9 mouse cellular contexts compared by ENCODE assay signal in the genomic region with DNA sequence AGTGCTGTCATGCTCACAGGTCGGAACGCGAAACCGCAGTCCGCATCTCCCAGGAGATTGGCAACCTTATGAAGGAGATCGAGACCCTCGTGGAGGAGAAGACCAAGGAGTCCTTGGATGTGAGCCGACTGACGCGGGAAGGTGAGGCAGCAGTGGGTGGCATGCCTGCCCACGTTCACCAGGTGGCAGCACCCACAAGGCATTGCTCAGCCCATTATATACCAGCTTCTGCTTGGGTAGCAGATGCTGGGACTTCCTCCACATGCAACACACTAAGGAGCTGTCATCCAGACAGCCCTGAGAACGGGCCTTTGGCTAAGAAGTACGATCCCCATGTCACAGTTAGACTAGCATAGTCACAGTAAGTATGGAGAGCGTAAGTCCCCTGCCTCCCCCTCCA. TPM values are rescaled to one million over a fixed set of nuclear protein-coding genes. Genes with fewer than 3 reads are reported as not detected.
DNase-seq lines count a peak whose midpoint lies in the region; ATAC-seq and TF ChIP-seq lines count a peak whose summit lies in the region.
"Had no signal": no experiment of that assay in that cellular context is flagged by ENCODE, and none has a peak within 500 bp of the region (broad histone marks: within the 10 kb centered on the region; RNA-seq: fewer than 3 reads in every experiment).

No protein-coding gene starts in this region.

- no peak overlapping the region for H3K4me2 ChIP-seq in CH12.LX (ENCODE audit: insufficient read depth, low read depth, poor library complexity, severe bottlenecking)
- no peak overlapping the region for H3K4me2 ChIP-seq in forebrain, embryonic 16.5 days (ENCODE audit: low read length)
- H3K4me2 ChIP-seq: liver, embryonic 15.5 days had no signal

- dilution Hi-C loops in CH12.LX (cut with MboI; ENCODE audit: extremely low pct_ligation_motif_present, extremely low pct_unique_long_range_greater_than_20kb, low sequenced_read_pairs): no loop called here

- peak in 1 of 2 experiments; percentile 55; a peak in 2 of 4 replicates for TF ChIP-seq CTCF in CH12.LX (conservative IDR thresholded peaks at IDR 0.05 in 1 of 2, IDR thresholded peaks at IDR 0.05 in 1 of 2; ENCODE audit: low read depth in 2 of 2, low read length in 2 of 2)

- peaks cover 0 to 27% of the 10 kb centered on the region in 2 experiments; a peak in 2 of 4 replicates for H3K4me1 ChIP-seq in CH12.LX (ENCODE audit: control insufficient read depth in 1 of 2, insufficient read depth in 2 of 2)
- peaks cover 21% of the 10 kb centered on the region for H3K4me1 ChIP-seq in forebrain, embryonic 16.5 days (replicated peaks; ENCODE audit: control insufficient read depth, insufficient read depth, low read length)

- WGBS in forebrain, embryonic 16.5 days: 81% methylated on average over 14 of the region's 14 CpGs

- H3K27ac ChIP-seq in CH12.LX (ENCODE audit: insufficient read depth, low read depth): no peak overlapping the region
- no peak overlapping the region for H3K27ac ChIP-seq in forebrain, embryonic 16.5 days (ENCODE audit: low read length)
- H3K27ac ChIP-seq: liver, embryonic 15.5 days had no signal

- no peak overlapping the region for H3K9ac ChIP-seq in CH12.LX (ENCODE audit: insufficient read depth, low read depth)
- H3K9ac ChIP-seq in forebrain, embryonic 16.5 days (replicated peaks; ENCODE audit: low read depth, low read length): no peak overlapping the region
- H3K9ac ChIP-seq: liver, embryonic 15.5 days had no signal

- in situ Hi-C loops in CH12.LX (cut with MboI; ENCODE audit: low pct_ligation_motif_present, low pct_unique_long_range_greater_than_20kb, low sequenced_read_pairs): loop anchor here (10.0 kb wide), 1 partner anchor 293 kb away; a partner anchor contains a TSS

- no peaks in the 10 kb centered on the region for H3K79me2 ChIP-seq in CH12.LX (replicated peaks; ENCODE audit: control insufficient read depth, extremely low read depth, insufficient read depth, poor library complexity, severe bottlenecking)

- peak; percentile 26 for ATAC-seq in forebrain, embryonic 16.5 days

- peak; percentile 22 for TF ChIP-seq RAD21 in CH12.LX (IDR thresholded peaks at IDR 0.05; ENCODE audit: low read depth, low read length)

- TF ChIP-seq EP300 in CH12.LX (IDR thresholded peaks at IDR 0.05; ENCODE audit: low read length): no peak

- peak; percentile 56 for DNase-seq in heart, postnatal 4 days
- DNase-seq in heart, adult 9 months (ENCODE audit: low spot score in 2 of 2): no peak
- no peak for DNase-seq in CH12.LX (ENCODE audit: extremely low read depth)
- DNase-seq in lung, postnatal 14 days: peak; percentile 34
- no peak for DNase-seq in neural tube, embryonic 10.5 days (ENCODE audit: extremely low spot score, low spot score)
- DNase-seq in retina, postnatal 1 day: no peak
- no peak for DNase-seq in embryo, embryonic 10 days (ENCODE audit: low spot score)

- TF ChIP-seq POLR2A in CH12.LX (IDR thresholded peaks at IDR 0.05; ENCODE audit: low read depth, low read length): no peak

- no peaks in the 10 kb centered on the region for H3K27me3 ChIP-seq in CH12.LX (replicated peaks)
- no peaks in the 10 kb centered on the region for H3K27me3 ChIP-seq in forebrain, embryonic 16.5 days (replicated peaks; ENCODE audit: control insufficient read depth, insufficient read depth, low read length)
- H3K27me3 ChIP-seq: liver, embryonic 15.5 days had no signal

- peaks cover 22 to 86% of the 10 kb centered on the region in 2 experiments for H3K36me3 ChIP-seq in CH12.LX (replicated peaks in 1 of 2; ENCODE audit: control insufficient read depth in 1 of 2, insufficient read depth in 1 of 2, low read length in 1 of 2)
- H3K36me3 ChIP-seq in forebrain, embryonic 16.5 days (ENCODE audit: control insufficient read depth, insufficient read depth): peaks cover 4% of the 10 kb centered on the region; the same call in 1 of the 2 replicates

- no peaks in the 10 kb centered on the region for H3K9me3 ChIP-seq in CH12.LX (replicated peaks; ENCODE audit: low read length)
- no peaks in the 10 kb centered on the region for H3K9me3 ChIP-seq in forebrain, embryonic 16.5 days (ENCODE audit: control insufficient read depth, low read length)
- H3K9me3 ChIP-seq: liver, embryonic 15.5 days had no signal

- H3K4me3 ChIP-seq in CH12.LX (replicated peaks in 1 of 3; ENCODE audit: low read depth in 2 of 3, low read length in 2 of 3, poor library complexity in 1 of 3): no peak overlapping the region
- H3K4me3 ChIP-seq in forebrain, embryonic 16.5 days (replicated peaks; ENCODE audit: low read length): no peak overlapping the region
- H3K4me3 ChIP-seq: liver, embryonic 15.5 days had no signal

TF ChIP-seq in CH12.LX, 34 proteins besides CTCF, POLR2A, EP300 and RAD21:
- TF ChIP-seq SMC3 (IDR thresholded peaks at IDR 0.05; ENCODE audit: low read depth, low read length) (peak; percentile 27; the same call in 1 of the 2 replicates), IRF4 (IDR thresholded peaks at IDR 0.05; ENCODE audit: low read depth, low read length) (no peak)

RNA-seq across cellular contexts. Expression of a gene that starts 8.9 kb away (rescaled TPM):
- total RNA-seq in heart, postnatal 4 days (2021): 10 to 100 TPM; 25.1 to 27.2 TPM
- total RNA-seq in CH12.LX (2012; rRNA removed): 11.3 and 14.8 TPM in 2 replicates
- total RNA-seq in CH12.LX (2014; rRNA removed): 27.1 and 29.2 TPM in 2 replicates
- polyA plus RNA-seq in CH12.LX (2012; ENCODE audit: insufficient read length, low read depth): 31.6 and 32.0 TPM in 2 replicates
- polyA plus RNA-seq in forebrain, embryonic 16.5 days (2015; fragmentation: Nextera tagmentation; extraction: Ambion mirVana): 9.3 and 9.4 TPM in 2 replicates

RNA-seq across cellular contexts. Expression of a gene that starts 9.2 kb away (rescaled TPM):
- total RNA-seq in heart, postnatal 4 days (2021): 10 to 100 TPM; 19.9 to 21.0 TPM
- total RNA-seq in CH12.LX (2012; rRNA removed) (7.5 and 8.7 TPM in 2 replicates), CH12.LX (2014; rRNA removed) (12.7 and 13.5 TPM in 2 replicates)
- polyA plus RNA-seq in CH12.LX (2012; ENCODE audit: insufficient read length, low read depth): 15.4 and 18.8 TPM in 2 replicates
- polyA plus RNA-seq in forebrain, embryonic 16.5 days (2015; fragmentation: Nextera tagmentation; extraction: Ambion mirVana): 27.9 and 30.1 TPM in 2 replicates

RNA-seq across cellular contexts. Expression of a gene that starts 13.6 kb away (rescaled TPM):
- total RNA-seq in heart, postnatal 4 days (2021): 1 to 10 TPM in 1 of 2 experiments, under 1 TPM in 1; 0.17 to 1.2 TPM
- not detected in 2 replicates for total RNA-seq in CH12.LX (2012; rRNA removed)
- total RNA-seq in CH12.LX (2014; rRNA removed): not detected in 2 replicates
- 0.08 and 0.09 TPM in 2 replicates for polyA plus RNA-seq in CH12.LX (2012; ENCODE audit: insufficient read length, low read depth)
- 0.08 and 0.09 TPM in 2 replicates for polyA plus RNA-seq in forebrain, embryonic 16.5 days (2015; fragmentation: Nextera tagmentation; extraction: Ambion mirVana)
- polyA plus RNA-seq: liver, embryonic 15.5 days had no signal

RNA-seq across cellular contexts. Expression of a gene that starts 23.6 kb away (rescaled TPM):
- total RNA-seq in heart, postnatal 4 days (2021): not detected
- total RNA-seq in CH12.LX (2012; rRNA removed) (not detected in 2 replicates), CH12.LX (2014; rRNA removed) (0.16 TPM in 1 of 2 replicates, not detected in the other)
- 0.18 TPM in 1 of 2 replicates, not detected in the other for polyA plus RNA-seq in CH12.LX (2012; ENCODE audit: insufficient read length, low read depth)
- 0.39 and 0.49 TPM in 2 replicates for polyA plus RNA-seq in forebrain, embryonic 16.5 days (2015; fragmentation: Nextera tagmentation; extraction: Ambion mirVana)
- polyA plus RNA-seq: liver, embryonic 15.5 days had no signal

RNA-seq across cellular contexts. Expression of a gene that starts 46.6 kb away (rescaled TPM):
- total RNA-seq in heart, postnatal 4 days (2021): 10 to 100 TPM; 42.8 to 43.2 TPM
- total RNA-seq in CH12.LX (2012; rRNA removed): 15.8 and 16.2 TPM in 2 replicates
- total RNA-seq in CH12.LX (2014; rRNA removed): 15.5 and 15.7 TPM in 2 replicates
- polyA plus RNA-seq in CH12.LX (2012; ENCODE audit: insufficient read length, low read depth): 21.8 and 23.5 TPM in 2 replicates
- polyA plus RNA-seq in forebrain, embryonic 16.5 days (2015; fragmentation: Nextera tagmentation; extraction: Ambion mirVana): 235 and 249 TPM in 2 replicates

Comparison
In these comparisons a context has a peak if more than half of its experiments do, and no peak if none do; other contexts are left out.
1. DNase-seq: peak in heart, postnatal 4 days (single experiment) and lung, postnatal 14 days (single experiment); none in heart, adult 9 months (0 of 2), CH12.LX (single experiment), neural tube, embryonic 10.5 days (single experiment), retina, postnatal 1 day (single experiment) and embryo, embryonic 10 days (single experiment).